In genomic region chr5:124355425-124355959, GRCm38 (mm10) we compare ENCODE assay signal across 8 mouse cellular contexts. TPM values are rescaled to one million over a fixed set of nuclear protein-coding genes. Genes with fewer than 3 reads are reported as not detected.
DNase-seq lines count a peak whose midpoint lies in the region; ATAC-seq lines count a peak whose summit lies in the region.

No protein-coding gene starts in this region.

- WGBS in kidney, embryonic 15.5 days, result 3% methylated on average over 12 of the region's 12 CpGs
- WGBS in hindbrain, embryonic 12.5 days, result 3% methylated on average over 12 of the region's 12 CpGs
- 2% methylated on average over 12 of the region's 12 CpGs for WGBS in midbrain, embryonic 13.5 days

- intact Hi-C loops in left cerebral cortex, postnatal 14 days (cut with DNase I), result no loop called here

- no peak overlapping the region for H3K9ac ChIP-seq in kidney, embryonic 15.5 days
- H3K9ac ChIP-seq in hindbrain, embryonic 12.5 days, result peak overlapping the region; percentile 38; the same call in 1 of the 2 replicates
- H3K9ac ChIP-seq in midbrain, embryonic 13.5 days (replicated peaks), result peak overlapping the region; percentile 99

- H3K36me3 ChIP-seq in kidney, embryonic 15.5 days, result no peaks in the 10 kb centered on the region
- H3K36me3 ChIP-seq in hindbrain, embryonic 12.5 days, result no peaks in the 10 kb centered on the region
- no peaks in the 10 kb centered on the region for H3K36me3 ChIP-seq in midbrain, embryonic 13.5 days

- DNase-seq in kidney, adult 8-10 months, result no peak
- DNase-seq in cerebellum, postnatal 25 days, result peak; percentile 36 to 41
- DNase-seq in left cerebral cortex, postnatal 14 days (ENCODE audit: low spot score in 2 of 2), result no peak
- DNase-seq in spleen, adult 18-20 months, result no peak
- no peak for DNase-seq in adrenal gland, postnatal 14 days

- no peaks in the 10 kb centered on the region for H3K9me3 ChIP-seq in kidney, embryonic 15.5 days (replicated peaks)
- no peaks in the 10 kb centered on the region for H3K9me3 ChIP-seq in hindbrain, embryonic 12.5 days (replicated peaks)
- H3K9me3 ChIP-seq in midbrain, embryonic 13.5 days, result no peaks in the 10 kb centered on the region

- peak overlapping the region; percentile 66 for H3K4me2 ChIP-seq in kidney, embryonic 15.5 days
- peak overlapping the region; percentile 59 for H3K4me2 ChIP-seq in hindbrain, embryonic 12.5 days (replicated peaks)
- H3K4me2 ChIP-seq in midbrain, embryonic 13.5 days (replicated peaks), result peak overlapping the region; percentile 95

- H3K27me3 ChIP-seq in kidney, embryonic 15.5 days, result no peaks in the 10 kb centered on the region
- no peaks in the 10 kb centered on the region for H3K27me3 ChIP-seq in hindbrain, embryonic 12.5 days
- H3K27me3 ChIP-seq in midbrain, embryonic 13.5 days, result no peaks in the 10 kb centered on the region

- H3K27ac ChIP-seq in kidney, embryonic 15.5 days, result no peak overlapping the region
- H3K27ac ChIP-seq in hindbrain, embryonic 12.5 days, result no peak overlapping the region
- H3K27ac ChIP-seq in midbrain, embryonic 13.5 days, result peak overlapping the region; percentile 99

- H3K4me1 ChIP-seq in kidney, embryonic 15.5 days, result peaks cover 28% of the 10 kb centered on the region
- H3K4me1 ChIP-seq in hindbrain, embryonic 12.5 days, result peaks cover 18% of the 10 kb centered on the region
- H3K4me1 ChIP-seq in midbrain, embryonic 13.5 days (replicated peaks), result peaks cover 26% of the 10 kb centered on the region

- peak overlapping the region; percentile 96 for H3K4me3 ChIP-seq in kidney, embryonic 15.5 days (replicated peaks)
- H3K4me3 ChIP-seq in hindbrain, embryonic 12.5 days, result peak overlapping the region; percentile 98
- peak overlapping the region; percentile 94 for H3K4me3 ChIP-seq in midbrain, embryonic 13.5 days (replicated peaks)

- no peak for ATAC-seq in kidney, embryonic 15.5 days (replicated peaks; ENCODE audit: low FRiP score)
- ATAC-seq in hindbrain, embryonic 12.5 days (ENCODE audit: low FRiP score), result no peak
- no peak for ATAC-seq in midbrain, embryonic 13.5 days

RNA-seq across cellular contexts. Expression of gene Cdk2ap1, which starts 7.4 kb away (rescaled TPM):
- 39.0 and 44.9 TPM in 2 replicates for polyA plus RNA-seq in kidney, embryonic 15.5 days (2015; fragmentation: Nextera tagmentation; extraction: Ambion mirVana)
- 142 and 163 TPM in 2 replicates for polyA plus RNA-seq in hindbrain, embryonic 12.5 days (2016; fragmentation: Nextera tagmentation; extraction: Ambion mirVana)
- polyA plus RNA-seq in midbrain, embryonic 13.5 days (2015; fragmentation: Nextera tagmentation; extraction: Ambion mirVana), result 78.7 and 82.5 TPM in 2 replicates
- total RNA-seq in left cerebral cortex, postnatal 14 days (2021), result 100 to 1,000 TPM; 125 to 141 TPM
- 143 and 159 TPM in 2 replicates for total RNA-seq in adrenal gland, postnatal 14 days (2021)

RNA-seq across cellular contexts. Expression of gene 2810006K23Rik, which starts 27.6 kb away (rescaled TPM):
- polyA plus RNA-seq in kidney, embryonic 15.5 days (2015; fragmentation: Nextera tagmentation; extraction: Ambion mirVana), result 20.0 and 21.7 TPM in 2 replicates
- polyA plus RNA-seq in hindbrain, embryonic 12.5 days (2016; fragmentation: Nextera tagmentation; extraction: Ambion mirVana), result 16.6 and 20.0 TPM in 2 replicates
- polyA plus RNA-seq in midbrain, embryonic 13.5 days (2015; fragmentation: Nextera tagmentation; extraction: Ambion mirVana), result 15.9 and 16.7 TPM in 2 replicates
- total RNA-seq in left cerebral cortex, postnatal 14 days (2021), result 10 to 100 TPM; 13.7 to 15.2 TPM
- 12.9 and 13.7 TPM in 2 replicates for total RNA-seq in adrenal gland, postnatal 14 days (2021)

RNA-seq across cellular contexts. Expression of gene Mphosph9, which starts 27.7 kb away (rescaled TPM):
- polyA plus RNA-seq in kidney, embryonic 15.5 days (2015; fragmentation: Nextera tagmentation; extraction: Ambion mirVana), result 13.4 TPM in 2 replicates
- polyA plus RNA-seq in hindbrain, embryonic 12.5 days (2016; fragmentation: Nextera tagmentation; extraction: Ambion mirVana), result 17.5 and 18.6 TPM in 2 replicates
- 15.4 and 16.5 TPM in 2 replicates for polyA plus RNA-seq in midbrain, embryonic 13.5 days (2015; fragmentation: Nextera tagmentation; extraction: Ambion mirVana)
- 10 to 100 TPM; 17.5 to 18.9 TPM for total RNA-seq in left cerebral cortex, postnatal 14 days (2021)
- 6.6 and 7.7 TPM in 2 replicates for total RNA-seq in adrenal gland, postnatal 14 days (2021)

Comparison
In these comparisons a context has a peak if more than half of its experiments do, and no peak if none do; other contexts are left out.
1. DNase-seq: peak in cerebellum, postnatal 25 days (2 of 2); none in kidney, adult 8-10 months (0 of 2), left cerebral cortex, postnatal 14 days (0 of 2), spleen, adult 18-20 months (0 of 2) and adrenal gland, postnatal 14 days (single experiment).
2. Peak in every context shown above with its lines, with median percentiles within 50 percentile points of each other: H3K4me2 ChIP-seq and H3K4me3 ChIP-seq.